Mouse (Mus musculus): ENCODE data around the gene Nfkbil1. TPM values are rescaled to one million over a fixed set of nuclear protein-coding genes. Genes with fewer than 3 reads are reported as not detected.
"Not testable (repeated sequence)": the region's sequence is repeated elsewhere in the genome, so short reads cannot be mapped to it uniquely, and the experiment has no call there.

Gene Nfkbil1
- polyA plus RNA-seq, 1 experiment from 2014 or later, result 5.2 TPM

GRCm38 (mm10) chr17:35241305-35242014 lies 5.9 kb upstream of the Nfkbil1 start, which contains the start of gene Ddx39b:
Gene Ddx39b, plus strand, starts transcription at chr17:35241746.
- H3K4me1 ChIP-seq (ENCODE audit: control insufficient read depth, insufficient read depth, low read length), result peaks cover 28% of the 10 kb centered on the region
- WGBS, result under 1% methylated on average over 67 of the region's 69 CpGs
- DNase-seq (ENCODE audit: low spot score) (peak; percentile 99), ATAC-seq (peak; percentile 91)
- H3K9me3 ChIP-seq (replicated peaks; ENCODE audit: control insufficient read depth, low read length), result no peaks in the 10 kb centered on the region
- H3K27ac ChIP-seq (ENCODE audit: low read depth, low read length), result peak within 1 kb of the TSS; percentile 98
- peak within 1 kb of the TSS; percentile 84 for H3K4me2 ChIP-seq (ENCODE audit: low read length)
- peak within 1 kb of the TSS; percentile 100 for H3K9ac ChIP-seq (ENCODE audit: low read length)
- H3K27me3 ChIP-seq (replicated peaks; ENCODE audit: control insufficient read depth, insufficient read depth, low read length), result no peaks in the 10 kb centered on the region
- peak within 1 kb of the TSS; percentile 100 for H3K4me3 ChIP-seq (ENCODE audit: low read depth, low read length)
- H3K36me3 ChIP-seq (ENCODE audit: control insufficient read depth, insufficient read depth, low read length), result peaks cover 36% of the 10 kb centered on the region

GRCm38 (mm10) chr17:35240384-35241304 lies 5.1 kb upstream of the Nfkbil1 start:
- Histone ChIP-seq H3K4me1 (ENCODE audit: control insufficient read depth, insufficient read depth, low read length) (peaks cover 28% of the 10 kb centered on the region), H3K9ac (ENCODE audit: low read length) (peak overlapping the region; percentile 100; the same call in 1 of the 2 replicates), H3K4me3 (ENCODE audit: low read depth, low read length) (peak overlapping the region; percentile 100), H3K36me3 (ENCODE audit: control insufficient read depth, insufficient read depth, low read length) (peaks cover 28% of the 10 kb centered on the region), H3K9me3 (replicated peaks; ENCODE audit: control insufficient read depth, low read length) (no peaks in the 10 kb centered on the region), H3K27me3 (replicated peaks; ENCODE audit: control insufficient read depth, insufficient read depth, low read length) (no peaks in the 10 kb centered on the region), H3K4me2 (ENCODE audit: low read length) (peak overlapping the region; percentile 84), H3K27ac (ENCODE audit: low read depth, low read length) (peak overlapping the region; percentile 98)
- WGBS, result 26% methylated on average over 12 of the region's 12 CpGs
- ATAC-seq (no peak), DNase-seq (ENCODE audit: low spot score) (no peak)

- 76% methylated on average over 5 of the region's 5 CpGs for WGBS
Measured at GRCm38 (mm10) chr17:35239700-35240099, 4.1 kb upstream of the Nfkbil1 start.

GRCm38 (mm10) chr17:35237504-35237903 lies 1.9 kb upstream of the Nfkbil1 start:
- DNase-seq (ENCODE audit: low spot score), result no peak
- Histone ChIP-seq H3K27me3 (replicated peaks; ENCODE audit: control insufficient read depth, insufficient read depth, low read length) (no peaks in the 10 kb centered on the region), H3K4me2 (ENCODE audit: low read length) (peak overlapping the region; percentile 83; the same call in 1 of the 2 replicates), H3K27ac (ENCODE audit: low read depth, low read length) (no peak overlapping the region), H3K4me1 (ENCODE audit: control insufficient read depth, insufficient read depth, low read length) (peaks cover 9% of the 10 kb centered on the region), H3K9me3 (replicated peaks; ENCODE audit: control insufficient read depth, low read length) (no peaks in the 10 kb centered on the region), H3K36me3 (ENCODE audit: control insufficient read depth, insufficient read depth, low read length) (peaks cover 13% of the 10 kb centered on the region; the same call in 1 of the 2 replicates), H3K4me3 (ENCODE audit: low read depth, low read length) (no peak overlapping the region), H3K9ac (ENCODE audit: low read length) (peak overlapping the region; percentile 85; the same call in 1 of the 2 replicates)
- no peak for ATAC-seq
- WGBS, result 89% methylated on average over 12 of the region's 12 CpGs

More at GRCm38 (mm10) chr17:35239700-35240099, 4.1 kb upstream of the Nfkbil1 start:
- H3K9me3 ChIP-seq (replicated peaks; ENCODE audit: control insufficient read depth, low read length), result no peaks in the 10 kb centered on the region
- H3K36me3 ChIP-seq (ENCODE audit: control insufficient read depth, insufficient read depth, low read length), result peaks cover 18% of the 10 kb centered on the region
- H3K27me3 ChIP-seq (replicated peaks; ENCODE audit: control insufficient read depth, insufficient read depth, low read length), result no peaks in the 10 kb centered on the region
- H3K27ac ChIP-seq (ENCODE audit: low read depth, low read length), result no peak overlapping the region
- H3K4me1 ChIP-seq (ENCODE audit: control insufficient read depth, insufficient read depth, low read length), result peaks cover 18% of the 10 kb centered on the region
- DNase-seq (ENCODE audit: low spot score), result no peak
- no peak overlapping the region for H3K9ac ChIP-seq (ENCODE audit: low read length)
- ATAC-seq, result no peak
- no peak overlapping the region for H3K4me2 ChIP-seq (ENCODE audit: low read length)
- no peak overlapping the region for H3K4me3 ChIP-seq (ENCODE audit: low read depth, low read length)

GRCm38 (mm10) chr17:35236996-35237395 lies 1.4 kb upstream of the Nfkbil1 start:
- peak overlapping the region; percentile 40 for H3K4me3 ChIP-seq (ENCODE audit: low read depth, low read length)
- H3K4me2 ChIP-seq (ENCODE audit: low read length), result peak overlapping the region; percentile 83
- peak overlapping the region; percentile 85; the same call in 1 of the 2 replicates for H3K9ac ChIP-seq (ENCODE audit: low read length)
- H3K27me3 ChIP-seq (replicated peaks; ENCODE audit: control insufficient read depth, insufficient read depth, low read length), result no peaks in the 10 kb centered on the region
- peaks cover 9% of the 10 kb centered on the region for H3K4me1 ChIP-seq (ENCODE audit: control insufficient read depth, insufficient read depth, low read length)
- H3K36me3 ChIP-seq (ENCODE audit: control insufficient read depth, insufficient read depth, low read length), result peaks cover 15% of the 10 kb centered on the region; the same call in 1 of the 2 replicates
- 74% methylated on average over 9 of the region's 9 CpGs for WGBS
- no peak for DNase-seq (ENCODE audit: low spot score)
- H3K9me3 ChIP-seq (replicated peaks; ENCODE audit: control insufficient read depth, low read length), result no peaks in the 10 kb centered on the region
- ATAC-seq, result no peak
- peak overlapping the region; percentile 90; the same call in 1 of the 2 replicates for H3K27ac ChIP-seq (ENCODE audit: low read depth, low read length)

- Histone ChIP-seq H3K27me3 (replicated peaks; ENCODE audit: control insufficient read depth, insufficient read depth, low read length) (no peaks in the 10 kb centered on the region), H3K4me3 (ENCODE audit: low read depth, low read length) (peak overlapping the region; percentile 40), H3K9me3 (replicated peaks; ENCODE audit: control insufficient read depth, low read length) (no peaks in the 10 kb centered on the region), H3K4me2 (ENCODE audit: low read length) (peak overlapping the region; percentile 83), H3K36me3 (ENCODE audit: control insufficient read depth, insufficient read depth, low read length) (peaks cover 15% of the 10 kb centered on the region), H3K27ac (ENCODE audit: low read depth, low read length) (peak overlapping the region; percentile 90), H3K9ac (ENCODE audit: low read length) (peak overlapping the region; percentile 85), H3K4me1 (ENCODE audit: control insufficient read depth, insufficient read depth, low read length) (peaks cover 9% of the 10 kb centered on the region)
- WGBS, result 0% methylated on average over 18 of the region's 18 CpGs
- ATAC-seq (peak; percentile 83), DNase-seq (ENCODE audit: low spot score) (peak; percentile 95)
Measured at GRCm38 (mm10) chr17:35236390-35236746, 776 bp upstream of the Nfkbil1 start.

- DNase-seq (ENCODE audit: low spot score) (no peak), ATAC-seq (0 out of 2 replicates have a peak, but pooled peaks have one; percentile 2)
- H3K9ac ChIP-seq (ENCODE audit: low read length), result peak overlapping the region; percentile 85
- no peaks in the 10 kb centered on the region for H3K27me3 ChIP-seq (replicated peaks; ENCODE audit: control insufficient read depth, insufficient read depth, low read length)
- H3K4me1 ChIP-seq (ENCODE audit: control insufficient read depth, insufficient read depth, low read length), result peaks cover 4% of the 10 kb centered on the region; the same call in 1 of the 2 replicates
- peak overlapping the region; percentile 83 for H3K4me2 ChIP-seq (ENCODE audit: low read length)
- peak overlapping the region; percentile 40 for H3K4me3 ChIP-seq (ENCODE audit: low read depth, low read length)
- peaks cover 30% of the 10 kb centered on the region for H3K36me3 ChIP-seq (ENCODE audit: control insufficient read depth, insufficient read depth, low read length)
- H3K9me3 ChIP-seq (replicated peaks; ENCODE audit: control insufficient read depth, low read length), result no peaks in the 10 kb centered on the region
- 8% methylated on average over 30 of the region's 31 CpGs for WGBS
- H3K27ac ChIP-seq (ENCODE audit: low read depth, low read length), result peak overlapping the region; percentile 90
Measured at GRCm38 (mm10) chr17:35234903-35235302, 689 bp downstream of the Nfkbil1 start.

- not testable (repeated sequence) for H3K27ac ChIP-seq (ENCODE audit: low read depth, low read length); H3K27me3 ChIP-seq (replicated peaks; ENCODE audit: control insufficient read depth, insufficient read depth, low read length); ATAC-seq; H3K4me1 ChIP-seq (ENCODE audit: control insufficient read depth, insufficient read depth, low read length); DNase-seq (ENCODE audit: low spot score); H3K9me3 ChIP-seq (replicated peaks; ENCODE audit: control insufficient read depth, low read length)
- peak overlapping the region; percentile 40; the same call in 1 of the 2 replicates for H3K4me3 ChIP-seq (ENCODE audit: low read depth, low read length)
- 82% methylated on average over 7 of the region's 7 CpGs for WGBS
- H3K9ac ChIP-seq (ENCODE audit: low read length), result peak overlapping the region; percentile 85
- H3K4me2 ChIP-seq (ENCODE audit: low read length), result peak overlapping the region; percentile 83
- H3K36me3 ChIP-seq (ENCODE audit: control insufficient read depth, insufficient read depth, low read length), result peaks cover 38% of the 10 kb centered on the region
Measured at GRCm38 (mm10) chr17:35234090-35234489, 1.5 kb downstream of the Nfkbil1 start.
